Mouse (Mus musculus) neural tube, embryonic 15.5 days (tissue): ENCODE measurements around the gene Plekha6. TPM values are rescaled to one million over a fixed set of nuclear protein-coding genes. Genes with fewer than 3 reads are reported as not detected.
"Not testable (repeated sequence)": the region's sequence is repeated elsewhere in the genome, so short reads cannot be mapped to it uniquely, and the experiment has no call there.

Experiments
- ATAC-seq: fragments of 200-750 bp; cut with Nextera tagmentation; 2 replicates; pipeline ENCODE4 v1.8.0; 2017; ENCODE audit warnings: mild to moderate bottlenecking, moderate TSS enrichment, moderate library complexity; ENCODE audit not compliant: low FRiP score
- H3K27ac ChIP-seq: fragments of 300-500 bp; sonication (generic); replicated peaks from 2 replicates; pipeline ENCODE4 v1.5.1; 2015; ENCODE audit warnings: mild to moderate bottlenecking, inconsistent platforms
- H3K27me3 ChIP-seq: fragments of 300-500 bp; sonication (generic); replicated peaks from 2 replicates; pipeline ENCODE4 v1.6.1; 2015; ENCODE audit warnings: inconsistent platforms
- H3K36me3 ChIP-seq: fragments of 300-500 bp; sonication (generic); 2 replicates; pipeline ENCODE4 v1.6.1; 2015; ENCODE audit warnings: inconsistent platforms
- H3K4me1 ChIP-seq: fragments of 300-500 bp; sonication (generic); 2 replicates; pipeline ENCODE4 v1.6.1; 2015; ENCODE audit warnings: inconsistent platforms
- H3K4me2 ChIP-seq: fragments of 300-500 bp; sonication (generic); 2 replicates; pipeline ENCODE4 v1.6.1; 2015; ENCODE audit warnings: inconsistent platforms, mild to moderate bottlenecking, moderate library complexity
- H3K4me3 ChIP-seq: fragments of 300-500 bp; sonication (generic); replicated peaks from 2 replicates; pipeline ENCODE4 v1.5.1; 2015; ENCODE audit warnings: mild to moderate bottlenecking, inconsistent platforms
- H3K9ac ChIP-seq: fragments of 300-500 bp; sonication (generic); replicated peaks from 2 replicates; pipeline ENCODE4 v1.6.1; 2015; ENCODE audit warnings: mild to moderate bottlenecking, inconsistent platforms
- H3K9me3 ChIP-seq: fragments of 300-500 bp; sonication (generic); replicated peaks from 2 replicates; pipeline ENCODE4 v1.6.1; 2016; ENCODE audit warnings: inconsistent platforms
- WGBS: fragments of 180-500 bp; shearing (Covaris S2); methylation state at CpG from one replicate; pipeline ENCODE4 v1.1.7; 2015; ENCODE audit warnings: mixed read lengths; 5-methylcytosine and 5-hydroxymethylcytosine counted together
- polyA plus RNA-seq: library from polyadenylated mRNA; unstranded; fragments of >200 nt; fragmentation: Nextera tagmentation; extraction: Ambion mirVana; gene quantifications from 2 replicates; pipeline ENCODE4 v1.2.1, GENCODE M21; 2015

Plekha6 gene
- polyA plus RNA-seq, 1 experiment from 2014 or later = 20.5 TPM

DNA sequence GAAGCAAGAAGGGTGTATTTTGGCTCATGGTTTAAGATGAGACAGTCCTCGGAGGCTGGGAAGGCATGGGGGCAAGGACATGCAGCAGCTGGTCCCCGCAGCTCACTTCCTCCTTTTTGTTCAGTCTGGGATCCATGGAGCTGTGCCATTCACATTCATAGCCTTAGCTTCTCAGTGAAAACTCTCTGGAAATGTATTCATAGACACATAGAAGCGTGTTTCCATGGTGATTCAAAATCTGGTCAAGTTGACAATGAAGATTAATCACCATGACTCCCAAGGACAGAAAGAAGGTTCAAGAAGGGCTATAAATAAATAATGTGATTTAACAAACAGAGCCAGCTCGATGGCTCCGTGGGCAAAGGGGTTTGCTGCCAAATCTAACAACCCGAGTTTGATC is 169.9 kb downstream of the Plekha6 start:
- Histone ChIP-seq H3K9me3 (no peaks in the 10 kb centered on the region), H3K4me2 (no peak overlapping the region), H3K27me3 (peaks cover 10% of the 10 kb centered on the region), H3K4me3 (no peak overlapping the region), H3K9ac (no peak overlapping the region), H3K27ac (no peak overlapping the region), H3K4me1 (peaks cover 22% of the 10 kb centered on the region), H3K36me3 (no peaks in the 10 kb centered on the region)
- 61% methylated on average over 6 of the region's 6 CpGs for WGBS
- no peak for ATAC-seq

DNA sequence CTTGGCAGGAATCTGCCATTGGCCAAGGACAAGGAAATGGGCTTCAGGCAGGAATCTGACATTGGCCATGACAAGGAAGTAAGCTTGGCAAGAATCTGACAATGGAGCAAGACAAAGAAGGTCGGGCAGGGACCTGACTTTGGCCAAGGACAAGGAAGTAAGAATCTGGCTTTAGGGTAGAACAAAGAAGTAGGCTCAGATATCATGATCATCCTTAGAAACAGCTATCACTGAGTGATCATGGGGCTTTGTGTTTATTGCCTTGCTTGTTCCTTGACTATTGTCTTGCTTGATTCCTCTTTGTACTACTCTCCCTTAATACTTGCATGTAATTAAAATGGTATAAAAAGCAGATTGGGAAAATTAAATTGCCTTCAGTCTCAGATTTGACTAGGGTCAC is 176.4 kb downstream of the Plekha6 start:
- H3K9ac ChIP-seq, H3K4me1 ChIP-seq, H3K27ac ChIP-seq, H3K9me3 ChIP-seq, H3K4me2 ChIP-seq, H3K27me3 ChIP-seq, H3K4me3 ChIP-seq, H3K36me3 ChIP-seq, ATAC-seq: not testable (repeated sequence)
- WGBS = 63% methylated on average over 1 of the region's 1 CpGs

DNA sequence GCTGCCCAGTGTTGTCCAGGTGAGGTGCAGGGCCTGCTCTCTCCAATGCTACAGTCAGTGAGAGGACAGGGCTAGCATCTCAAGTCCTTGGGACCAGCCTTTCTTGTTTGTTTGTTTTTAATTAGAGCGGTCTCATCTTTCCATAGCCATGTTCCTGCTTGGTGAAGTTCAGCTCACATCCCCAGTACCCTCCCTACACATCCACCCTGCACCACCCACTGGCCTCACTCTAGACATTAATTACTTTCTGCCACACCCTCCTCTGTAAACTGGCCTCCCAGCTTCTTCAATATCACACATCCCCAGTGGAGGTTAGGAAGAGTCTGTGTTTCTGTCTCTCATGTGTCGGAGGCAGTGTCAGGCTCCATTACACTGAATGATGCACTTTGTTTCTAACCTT is 180.3 kb downstream of the Plekha6 start:
- H3K4me1 ChIP-seq = no peaks in the 10 kb centered on the region
- H3K4me2 ChIP-seq = no peak overlapping the region
- WGBS = 95% methylated on average over 2 of the region's 2 CpGs
- no peaks in the 10 kb centered on the region for H3K9me3 ChIP-seq
- no peak overlapping the region for H3K27ac ChIP-seq
- H3K27me3 ChIP-seq = no peaks in the 10 kb centered on the region
- no peaks in the 10 kb centered on the region for H3K36me3 ChIP-seq
- ATAC-seq = no peak
- H3K9ac ChIP-seq = no peak overlapping the region
- no peak overlapping the region for H3K4me3 ChIP-seq

DNA sequence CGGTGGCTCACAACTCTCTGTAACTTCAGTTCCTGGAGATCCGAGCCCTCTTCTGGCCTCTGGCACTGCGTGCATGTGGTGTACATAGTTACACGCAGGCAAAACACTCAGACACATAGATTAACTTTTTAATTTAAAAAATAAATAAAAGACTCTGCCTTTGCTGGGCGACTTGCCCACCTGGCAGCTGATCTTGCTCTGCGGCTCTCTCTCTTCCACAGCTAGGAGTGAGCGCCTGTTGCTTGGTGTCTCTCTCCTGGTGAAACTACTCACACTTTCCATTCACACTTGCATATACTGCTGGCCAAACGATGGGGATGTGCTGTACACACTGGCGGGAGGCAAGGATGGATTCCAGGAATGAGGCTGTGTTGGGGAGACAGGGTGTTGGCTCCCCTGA is 182.5 kb downstream of the Plekha6 start:
- Histone ChIP-seq H3K4me3 (no peak overlapping the region), H3K9me3 (no peaks in the 10 kb centered on the region), H3K4me2 (no peak overlapping the region), H3K27ac (no peak overlapping the region), H3K4me1 (0 out of 2 replicates have a peak, but pooled peaks cover 5% of the 10 kb centered on the region), H3K27me3 (no peaks in the 10 kb centered on the region), H3K9ac (no peak overlapping the region), H3K36me3 (no peaks in the 10 kb centered on the region)
- no peak for ATAC-seq
- 81% methylated on average over 9 of the region's 9 CpGs for WGBS

DNA sequence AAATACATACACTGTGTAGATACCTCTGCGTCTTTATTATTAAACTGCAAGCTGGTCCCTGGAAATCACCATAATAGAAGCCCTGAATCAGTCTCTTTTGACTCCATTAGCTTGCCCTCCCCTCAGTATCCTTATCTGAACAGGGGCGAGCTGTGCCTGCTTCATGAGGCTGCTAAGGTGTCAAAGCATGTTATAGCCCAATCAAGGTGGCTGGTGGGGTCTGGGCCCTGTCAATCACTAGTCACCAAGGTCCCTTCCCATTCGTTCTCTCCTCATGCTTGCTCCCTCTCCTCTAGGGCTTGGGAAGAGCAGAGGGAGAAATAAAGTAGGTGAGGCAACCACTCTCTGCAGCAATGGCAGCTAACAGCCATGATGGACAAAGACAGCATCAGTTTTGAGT is 183.2 kb downstream of the Plekha6 start:
- no peak overlapping the region for H3K4me2 ChIP-seq
- no peaks in the 10 kb centered on the region for H3K36me3 ChIP-seq
- H3K27me3 ChIP-seq = no peaks in the 10 kb centered on the region
- no peak overlapping the region for H3K27ac ChIP-seq
- H3K4me1 ChIP-seq = 0 out of 2 replicates have a peak, but pooled peaks cover 5% of the 10 kb centered on the region
- no peak overlapping the region for H3K4me3 ChIP-seq
- no peaks in the 10 kb centered on the region for H3K9me3 ChIP-seq
- H3K9ac ChIP-seq = no peak overlapping the region
- ATAC-seq = no peak
- 67% methylated on average over 3 of the region's 3 CpGs for WGBS

DNA sequence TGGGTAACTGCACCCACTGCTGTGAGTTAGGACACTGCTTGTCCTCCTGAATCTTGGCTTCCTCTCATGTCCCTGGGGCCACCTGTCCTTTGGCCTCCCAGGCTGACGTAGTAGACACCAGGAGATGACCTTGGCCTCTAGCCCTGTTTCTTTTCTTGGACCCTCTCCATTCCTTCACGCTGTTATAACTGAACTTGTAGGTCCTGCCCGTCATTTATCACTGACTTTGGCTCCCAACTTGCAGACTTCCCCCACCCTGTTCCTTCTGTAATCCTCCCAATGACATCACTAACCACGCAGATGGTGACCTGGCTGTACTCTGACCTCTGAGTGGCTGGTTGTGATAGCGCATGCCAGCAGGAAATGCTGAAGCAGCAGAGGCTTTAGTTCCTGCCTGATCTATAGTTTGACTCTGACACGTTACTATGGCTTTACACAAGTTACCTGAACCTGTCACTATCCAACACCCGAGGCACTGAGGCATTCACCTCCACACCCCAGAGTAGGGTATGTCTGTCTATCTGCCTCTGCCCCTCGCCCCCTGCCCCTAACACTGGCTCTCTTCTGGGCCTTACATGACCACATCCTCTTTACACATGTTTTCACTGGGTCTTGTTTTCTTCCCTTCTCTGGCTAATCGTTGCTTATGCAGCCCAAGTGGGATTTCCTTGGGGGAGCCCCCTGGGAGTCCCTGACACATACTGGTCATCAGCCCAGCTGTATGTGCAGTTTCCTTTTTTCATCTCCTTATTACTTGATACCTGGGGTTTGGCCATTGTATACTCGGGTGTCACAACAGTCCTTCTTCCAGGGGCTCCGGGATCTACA is 183.9 kb downstream of the Plekha6 start:
- H3K4me1 ChIP-seq = 0 out of 2 replicates have a peak, but pooled peaks cover 5% of the 10 kb centered on the region
- H3K27me3 ChIP-seq = no peaks in the 10 kb centered on the region
- no peaks in the 10 kb centered on the region for H3K9me3 ChIP-seq
- no peak overlapping the region for H3K27ac ChIP-seq
- 82% methylated on average over 11 of the region's 11 CpGs for WGBS
- H3K4me2 ChIP-seq = no peak overlapping the region
- no peak overlapping the region for H3K4me3 ChIP-seq
- H3K36me3 ChIP-seq = no peaks in the 10 kb centered on the region
- no peak overlapping the region for H3K9ac ChIP-seq
- ATAC-seq = no peak

DNA sequence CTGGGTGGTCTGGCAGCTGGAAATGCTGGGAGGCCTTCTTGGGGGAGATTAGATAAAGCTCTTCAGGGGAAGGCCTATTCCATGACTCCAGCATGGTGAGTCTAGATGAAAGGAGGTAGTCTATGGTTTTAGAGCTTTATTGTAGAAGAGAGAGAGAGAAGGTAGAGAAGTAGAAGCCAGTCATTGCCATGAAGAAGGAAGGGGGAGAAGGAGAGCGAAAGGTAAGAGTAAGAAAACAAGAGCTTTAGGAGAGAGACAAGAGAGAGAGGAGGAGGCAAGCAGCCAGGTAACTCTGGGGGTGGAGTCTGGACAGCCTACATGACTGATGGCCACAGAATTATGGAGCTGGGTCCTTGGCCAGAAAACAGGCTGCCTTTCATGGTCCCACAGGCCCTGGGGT is 186.2 kb downstream of the Plekha6 start, which contains the start of gene Ren1:
TSS of gene Ren1 (plus strand) at position 301 of the 400 bp plus-strand sequence.
- Histone ChIP-seq H3K4me1 (peaks cover 9% of the 10 kb centered on the region; the same call in 1 of the 2 replicates), H3K27me3 (0 out of 2 replicates have a peak, but pooled peaks cover 5% of the 10 kb centered on the region), H3K4me2 (no peak within 1 kb of the TSS), H3K4me3 (no peak within 1 kb of the TSS), H3K36me3 (no peaks in the 10 kb centered on the region), H3K9ac (no peak within 1 kb of the TSS), H3K27ac (no peak within 1 kb of the TSS), H3K9me3 (no peaks in the 10 kb centered on the region)
- WGBS = 100% methylated on average over 1 of the region's 1 CpGs
- no peak for ATAC-seq

DNA sequence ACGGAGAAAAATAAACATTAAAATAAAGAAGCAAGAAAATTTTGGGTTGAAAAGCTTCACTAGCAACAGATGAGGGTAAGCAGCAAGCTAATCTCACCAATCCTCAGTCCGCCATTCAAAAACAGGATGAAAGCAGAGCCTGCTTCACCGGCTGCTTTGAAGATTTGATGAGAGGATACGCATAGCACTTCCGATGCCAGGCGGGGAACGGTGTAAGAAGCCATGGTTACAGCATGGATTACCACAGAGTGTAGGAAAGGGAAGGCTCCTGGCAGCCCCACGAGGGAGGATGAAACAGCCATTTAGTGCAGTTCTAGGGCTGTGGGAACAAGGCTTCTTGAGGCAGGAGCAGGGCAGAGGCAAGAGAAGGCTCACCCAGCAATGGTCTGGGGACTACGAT is 187.8 kb downstream of the Plekha6 start:
- ATAC-seq = no peak

More for the DNA sequence above, 187.8 kb downstream of the Plekha6 start:
- peaks cover 9% of the 10 kb centered on the region; the same call in 1 of the 2 replicates for H3K4me1 ChIP-seq
- H3K27me3 ChIP-seq = peaks cover 11% of the 10 kb centered on the region; the same call in 1 of the 2 replicates
- no peak overlapping the region for H3K9ac ChIP-seq
- H3K4me2 ChIP-seq = no peak overlapping the region
- no peak overlapping the region for H3K4me3 ChIP-seq
- no peaks in the 10 kb centered on the region for H3K9me3 ChIP-seq
- 63% methylated on average over 9 of the region's 9 CpGs for WGBS
- no peak overlapping the region for H3K27ac ChIP-seq
- H3K36me3 ChIP-seq = no peaks in the 10 kb centered on the region

Other genes with a start within 250 kb of the Plekha6 start
- 30.1 and 33.0 TPM in 2 replicates for gene Mdm4, start 133.6 kb upstream of the Plekha6 start, polyA plus RNA-seq
- 10.6 and 11.1 TPM in 2 replicates for gene Pik3c2b, start 118.5 kb upstream of the Plekha6 start, polyA plus RNA-seq
- gene Ppp1r15b, start 33.1 kb upstream of the Plekha6 start, polyA plus RNA-seq = 23.4 and 25.4 TPM in 2 replicates
- gene Golt1a, start 145.6 kb downstream of the Plekha6 start, polyA plus RNA-seq = 0.43 TPM in 1 of 2 replicates, not detected in the other
- gene Kiss1, start 157.7 kb downstream of the Plekha6 start, polyA plus RNA-seq = not detected in 2 replicates
- gene Ren1, start 186.3 kb downstream of the Plekha6 start, polyA plus RNA-seq = 0.74 and 1.6 TPM in 2 replicates
- gene Etnk2, start 199.4 kb downstream of the Plekha6 start, polyA plus RNA-seq = 21.3 and 22.8 TPM in 2 replicates